Mouse (Mus musculus) right cerebral cortex, postnatal 25 days (tissue): ENCODE results near the gene Slc26a1.

Source experiments
- DNase-seq: peaks from one replicate; pipeline ENCODE4 v3.0.0; 2022

Gene Slc26a1

DNA sequence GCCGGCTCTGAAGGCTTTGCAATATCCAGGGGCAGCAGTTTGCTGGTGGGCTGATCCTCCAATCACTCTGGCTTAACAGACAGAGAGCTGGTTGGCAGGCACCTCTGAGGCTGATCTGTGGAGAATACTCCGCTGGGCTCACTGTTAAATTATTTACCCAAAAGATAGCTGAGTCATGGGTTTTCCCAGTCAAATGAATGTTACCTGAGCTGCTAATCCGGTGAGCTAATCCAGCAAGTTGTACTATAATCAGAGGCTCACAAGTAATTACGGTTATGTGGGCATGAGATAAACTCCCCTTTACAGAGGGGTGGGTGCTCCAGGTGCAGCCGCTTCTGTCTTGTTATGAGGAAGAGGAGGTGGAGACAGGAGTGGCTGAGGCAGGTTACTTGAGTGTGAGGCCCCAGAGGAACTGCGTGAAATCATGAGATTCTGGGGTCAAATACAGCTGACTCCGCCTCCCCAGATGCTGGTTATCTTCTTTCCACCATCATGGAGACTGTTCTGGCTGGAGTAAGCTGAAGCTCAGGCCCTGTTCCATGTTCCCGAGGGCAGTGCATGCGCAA is at the start of gene Slc26a1:
TSS of gene Slc26a1 (minus strand) at position 319 of the 566 bp plus-strand sequence.
- DNase-seq = no peak

GRCm38 (mm10) chr5:108724006-108724405 is 48.6 kb upstream of the Slc26a1 start:
- no peak for DNase-seq

- DNase-seq = no peak
Measured at GRCm38 (mm10) chr5:108719761-108720160, 44.4 kb upstream of the Slc26a1 start.

DNA sequence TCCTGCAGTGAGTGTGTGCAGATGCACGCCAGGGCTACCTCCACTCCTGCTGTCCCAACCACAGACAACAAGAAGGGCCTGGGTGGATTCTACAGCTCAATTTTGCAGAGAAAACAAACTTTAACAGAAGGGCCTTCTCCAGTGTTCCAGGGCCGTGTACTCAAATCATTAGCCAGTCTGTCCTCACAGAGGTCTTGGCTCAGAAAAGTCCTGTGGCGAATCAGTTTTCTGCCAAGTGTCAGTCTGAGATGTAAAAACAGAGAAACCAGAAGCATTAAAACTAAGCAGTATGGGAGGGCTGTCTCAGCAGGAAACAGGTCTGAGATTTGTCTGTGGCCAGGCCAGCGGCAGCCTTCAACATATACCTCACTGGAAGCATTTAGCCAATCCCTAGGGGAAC is 42.7 kb upstream of the Slc26a1 start:
- DNase-seq = no peak

DNA sequence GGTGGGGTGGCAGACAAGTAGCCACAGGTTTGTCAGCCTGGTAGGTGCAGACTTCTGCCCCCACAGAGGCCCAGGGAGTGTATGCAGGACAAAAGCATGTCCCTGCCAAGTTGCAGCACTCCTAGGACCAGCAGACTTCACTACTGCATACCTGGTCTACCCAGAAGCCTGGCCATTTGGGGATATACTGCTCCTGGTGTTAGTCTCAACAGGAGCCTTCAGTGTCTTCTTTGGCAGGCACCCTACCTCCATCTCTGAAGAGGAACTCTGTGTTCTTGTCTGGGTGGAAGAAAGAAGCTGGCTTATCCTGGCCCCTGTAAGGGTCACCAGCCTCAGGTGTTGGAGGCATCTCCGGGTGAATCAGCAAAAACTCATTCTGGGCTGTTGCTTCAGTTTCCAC is 40.6 kb upstream of the Slc26a1 start:
- DNase-seq = no peak

- no peak for DNase-seq
Measured at GRCm38 (mm10) chr5:108714149-108714548, 38.8 kb upstream of the Slc26a1 start.

GRCm38 (mm10) chr5:108713691-108714090 is 38.3 kb upstream of the Slc26a1 start:
- no peak for DNase-seq

DNA sequence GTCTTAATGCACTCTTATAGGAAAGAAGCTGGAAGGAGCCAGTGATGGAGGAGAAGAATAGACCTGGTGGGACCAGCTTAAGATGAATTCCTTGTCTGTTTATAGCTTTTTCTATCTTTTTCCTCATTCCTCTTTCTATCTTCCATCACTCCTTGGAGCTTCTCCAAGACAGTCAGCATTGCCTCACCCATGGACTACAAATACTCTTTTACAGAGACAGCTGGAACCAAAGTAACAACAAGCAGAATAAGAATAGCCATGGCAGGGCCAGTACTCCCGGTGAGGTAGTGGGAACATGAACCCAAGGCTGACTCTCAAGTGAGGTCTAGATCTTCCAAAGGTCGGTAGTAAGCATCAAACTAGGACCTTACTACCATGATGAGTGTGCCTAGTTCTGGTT is 37.7 kb upstream of the Slc26a1 start:
- no peak for DNase-seq

GRCm38 (mm10) chr5:108711968-108712367 is 36.6 kb upstream of the Slc26a1 start:
- no peak for DNase-seq

DNA sequence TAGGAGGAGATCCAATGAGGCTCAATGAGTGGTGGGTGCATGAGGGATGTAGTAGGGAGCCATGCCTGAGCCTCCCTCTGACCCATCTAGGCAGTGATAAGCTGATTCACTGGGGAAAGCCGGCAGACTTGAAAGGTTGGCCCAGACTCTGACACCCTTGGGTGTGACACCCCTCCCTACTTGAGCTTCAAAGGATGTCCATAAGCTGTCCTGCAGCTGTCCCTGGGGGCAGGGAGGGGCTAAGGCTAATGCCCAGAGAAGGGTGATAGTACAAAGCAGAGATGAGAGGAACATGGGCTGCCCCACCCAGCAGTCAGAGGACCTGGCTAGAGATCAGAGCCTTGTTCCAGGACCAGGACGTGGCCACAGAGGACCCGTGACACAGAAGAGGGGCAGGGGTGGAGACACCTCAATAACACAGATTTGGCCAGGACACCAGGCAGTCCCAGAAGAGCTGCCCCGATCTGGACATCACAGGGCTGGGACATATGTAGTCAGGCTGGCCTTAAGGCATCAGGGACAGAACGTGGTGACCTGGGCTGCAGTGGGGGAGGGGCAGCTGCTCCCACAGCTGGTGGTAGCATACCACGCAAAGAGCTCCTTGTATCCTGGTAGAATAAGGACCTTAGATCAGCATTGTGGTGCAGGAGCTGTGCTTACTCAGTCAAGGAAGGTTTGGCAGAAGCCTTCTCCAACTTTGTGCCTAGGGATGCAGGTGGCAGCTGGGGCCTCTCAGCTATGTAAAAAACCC is 33.8 kb upstream of the Slc26a1 start:
- DNase-seq = no peak

- DNase-seq = no peak
Measured at GRCm38 (mm10) chr5:108708419-108708818, 33.0 kb upstream of the Slc26a1 start.

GRCm38 (mm10) chr5:108707758-108708157 is 32.4 kb upstream of the Slc26a1 start:
- DNase-seq = no peak

GRCm38 (mm10) chr5:108703754-108704626 is 28.6 kb upstream of the Slc26a1 start:
- DNase-seq = no peak

- DNase-seq = no peak
Measured at GRCm38 (mm10) chr5:108701341-108702021, 26.1 kb upstream of the Slc26a1 start.

DNA sequence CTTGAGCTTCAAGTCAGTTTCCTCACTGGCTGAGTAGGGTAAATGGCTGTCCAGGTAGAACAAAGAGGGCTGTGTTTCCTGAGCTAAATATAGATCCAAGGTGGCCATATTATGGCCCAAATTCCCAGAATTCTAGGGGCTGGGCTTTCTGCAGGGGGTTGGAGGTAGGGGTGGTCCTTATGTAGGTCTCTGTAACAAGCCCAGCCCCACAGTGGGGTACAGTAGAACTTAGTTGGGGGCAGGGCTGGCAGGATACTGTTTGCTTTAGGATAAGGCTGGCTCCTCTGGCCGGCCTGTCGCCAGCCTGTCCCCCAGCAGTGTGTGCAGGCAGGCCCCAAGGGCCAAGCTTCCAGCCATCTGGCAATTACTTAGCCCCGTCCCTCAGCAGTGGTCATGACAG is 25.0 kb upstream of the Slc26a1 start:
- DNase-seq = no peak

GRCm38 (mm10) chr5:108697341-108697753 is 22.0 kb upstream of the Slc26a1 start:
- peak; percentile 47 for DNase-seq

- DNase-seq = no peak
Measured at GRCm38 (mm10) chr5:108696542-108696941, 21.2 kb upstream of the Slc26a1 start.

- no peak for DNase-seq
Measured at GRCm38 (mm10) chr5:108695861-108696260, 20.5 kb upstream of the Slc26a1 start.

DNA sequence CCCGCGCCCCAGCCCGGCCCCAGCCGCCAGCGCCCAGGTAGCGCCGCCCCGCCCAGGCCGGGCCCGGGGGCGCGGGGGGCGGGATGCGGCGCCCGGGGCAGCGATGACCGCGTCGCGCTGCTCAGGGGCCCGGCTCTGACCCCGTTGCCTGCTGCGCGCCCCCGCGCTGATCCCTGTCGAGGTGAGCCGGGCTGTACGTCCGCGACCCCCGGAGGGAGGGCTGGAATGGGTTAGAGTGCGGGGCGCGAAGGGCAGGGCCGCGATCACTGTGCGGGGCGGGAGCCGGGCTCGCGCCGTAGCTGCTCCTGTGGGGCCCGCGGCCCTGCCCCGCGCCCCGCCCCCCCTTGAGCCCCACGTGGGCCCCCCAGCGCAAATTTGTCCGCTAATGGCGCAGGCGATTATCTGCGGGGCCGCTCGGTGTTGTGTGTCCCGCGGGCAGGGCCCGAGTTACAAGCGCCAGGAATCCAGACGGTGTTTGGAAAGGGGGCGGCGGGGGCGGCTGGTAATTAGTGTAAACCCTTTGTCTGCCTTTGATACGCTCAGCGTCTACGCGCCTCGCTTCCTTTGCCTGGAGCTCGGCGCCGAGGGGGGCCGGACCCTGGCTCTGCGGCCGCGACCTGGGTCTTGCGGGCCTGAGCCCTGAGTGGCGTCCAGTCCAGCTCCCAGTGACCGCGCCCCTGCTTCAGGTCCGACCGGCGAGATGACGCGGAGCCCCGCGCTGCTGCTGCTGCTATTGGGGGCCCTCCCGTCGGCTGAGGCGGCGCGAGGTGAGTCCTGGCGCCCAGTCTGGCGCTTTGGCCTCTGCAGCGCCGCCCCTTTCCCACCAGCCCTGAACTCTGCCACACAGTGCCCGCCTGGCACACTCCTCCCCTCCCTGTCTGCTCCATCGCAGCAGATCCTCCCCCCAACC is 19.2 kb upstream of the Slc26a1 start:
- DNase-seq = no peak

GRCm38 (mm10) chr5:108693872-108694288 is 18.5 kb upstream of the Slc26a1 start:
- DNase-seq = peak; percentile 74

DNA sequence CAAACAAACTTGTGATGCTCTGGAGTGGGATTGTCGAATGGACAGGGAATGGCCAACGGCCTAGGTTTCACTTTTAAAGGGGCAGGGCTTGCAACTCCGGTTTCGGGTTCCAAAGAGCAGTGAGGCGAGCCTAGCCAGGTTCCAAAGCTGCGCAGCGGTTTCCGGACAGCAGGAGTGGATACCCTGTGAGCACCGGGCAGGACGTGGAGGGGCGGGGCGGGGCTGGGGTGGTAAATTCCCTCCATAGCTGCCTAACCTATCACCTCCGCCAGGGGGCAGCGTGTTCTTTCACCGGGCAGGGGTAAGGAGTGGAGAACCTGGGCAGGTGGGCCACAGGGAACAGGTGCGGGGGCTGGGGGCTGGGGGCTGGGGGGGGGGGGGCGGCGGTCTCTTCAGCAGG is 16.9 kb upstream of the Slc26a1 start, which contains the start of gene Fgfrl1:
TSS of gene Fgfrl1 (plus strand) at position 112 of the 400 bp plus-strand sequence.
- DNase-seq = no peak

- DNase-seq = no peak
Measured at GRCm38 (mm10) chr5:108691152-108691551, 15.8 kb upstream of the Slc26a1 start.
